Mouse (Mus musculus) E14TG2a.4 (cell line): ENCODE measurements around the gene Gkn1.

Source experiments
- H3K27me3 ChIP-seq: 2 replicates; pipeline ENCODE4 v1.6.1; 2014; ENCODE audit warnings: low read length, control low read depth; ENCODE audit not compliant: insufficient read depth
- H3K36me3 ChIP-seq: 2 replicates; pipeline ENCODE4 v1.6.1; 2014; ENCODE audit warnings: low read length, control low read depth; ENCODE audit not compliant: insufficient read depth
- H3K4me1 ChIP-seq: replicated peaks from 2 replicates; pipeline ENCODE4 v1.6.1; 2014; ENCODE audit warnings: low read depth, low read length, control low read depth
- H3K4me3 ChIP-seq: replicated peaks from 2 replicates; pipeline ENCODE4 v1.5.1; 2014; ENCODE audit warnings: mild to moderate bottlenecking, low read length
- H3K9me3 ChIP-seq: 2 replicates; pipeline ENCODE4 v1.6.1; 2014; ENCODE audit warnings: low read length, control low read depth
- CTCF ChIP-seq: conservative IDR thresholded peaks from 2 replicates; pipeline ENCODE4 v1.5.1; 2014; ENCODE audit warnings: low read length
- NANOG ChIP-seq: IDR thresholded peaks from 2 replicates; pipeline ENCODE4 v1.6.1; 2014; ENCODE audit warnings: borderline replicate concordance, low read length, mixed read lengths
- POU5F1 ChIP-seq: IDR thresholded peaks from 2 replicates; pipeline ENCODE4 v1.6.1; 2014; ENCODE audit warnings: low read length, borderline replicate concordance

The Gkn1 gene

GRCm38 (mm10) chr6:87350829-87351228 is at the start of gene Gkn1:
Gene Gkn1, minus strand, starts transcription at chr6:87350942.
- TF ChIP-seq CTCF = no peak
- TF ChIP-seq NANOG = no peak
- TF ChIP-seq POU5F1 = no peak
- Histone ChIP-seq H3K4me1 (no peaks in the 10 kb centered on the region), H3K9me3 (no peaks in the 10 kb centered on the region), H3K36me3 (no peaks in the 10 kb centered on the region), H3K4me3 (no peak within 1 kb of the TSS), H3K27me3 (0 out of 2 replicates have a peak, but pooled peaks cover 2% of the 10 kb centered on the region)

- Histone ChIP-seq H3K36me3 (no peaks in the 10 kb centered on the region), H3K27me3 (peaks cover 3% of the 10 kb centered on the region; the same call in 1 of the 2 replicates), H3K9me3 (no peaks in the 10 kb centered on the region), H3K4me3 (no peak overlapping the region), H3K4me1 (no peaks in the 10 kb centered on the region; the same call in 1 of the 2 replicates)
- TF ChIP-seq NANOG (no peak), POU5F1 (no peak), CTCF (no peak)
Observed at GRCm38 (mm10) chr6:87399886-87400566, 49.3 kb upstream of the Gkn1 start.

GRCm38 (mm10) chr6:87399137-87399536 is 48.4 kb upstream of the Gkn1 start:
- no peak overlapping the region for H3K4me3 ChIP-seq
- no peaks in the 10 kb centered on the region; the same call in 1 of the 2 replicates for H3K4me1 ChIP-seq
- no peaks in the 10 kb centered on the region for H3K9me3 ChIP-seq
- peaks cover 3% of the 10 kb centered on the region; the same call in 1 of the 2 replicates for H3K27me3 ChIP-seq
- TF ChIP-seq CTCF (peak; percentile 87), NANOG (no peak)
- H3K36me3 ChIP-seq = no peaks in the 10 kb centered on the region

GRCm38 (mm10) chr6:87394783-87395182 is 44.0 kb upstream of the Gkn1 start:
- H3K9me3 ChIP-seq = no peaks in the 10 kb centered on the region
- H3K4me1 ChIP-seq = no peaks in the 10 kb centered on the region; the same call in 1 of the 2 replicates
- H3K36me3 ChIP-seq = no peaks in the 10 kb centered on the region
- TF ChIP-seq POU5F1 = no peak
- TF ChIP-seq CTCF = no peak
- no peak for TF ChIP-seq NANOG
- H3K4me3 ChIP-seq = no peak overlapping the region
- no peaks in the 10 kb centered on the region; the same call in 1 of the 2 replicates for H3K27me3 ChIP-seq

GRCm38 (mm10) chr6:87393466-87394205 is 42.9 kb upstream of the Gkn1 start:
- H3K4me1 ChIP-seq = no peaks in the 10 kb centered on the region; the same call in 1 of the 2 replicates
- TF ChIP-seq NANOG = no peak
- TF ChIP-seq CTCF = no peak
- TF ChIP-seq POU5F1 = no peak
- H3K27me3 ChIP-seq = no peaks in the 10 kb centered on the region; the same call in 1 of the 2 replicates
- H3K4me3 ChIP-seq = no peak overlapping the region
- H3K9me3 ChIP-seq = no peaks in the 10 kb centered on the region
- H3K36me3 ChIP-seq = no peaks in the 10 kb centered on the region

GRCm38 (mm10) chr6:87389455-87389989 is 38.8 kb upstream of the Gkn1 start:
- no peaks in the 10 kb centered on the region for H3K9me3 ChIP-seq
- H3K36me3 ChIP-seq = no peaks in the 10 kb centered on the region
- no peak overlapping the region for H3K4me3 ChIP-seq
- H3K4me1 ChIP-seq = no peaks in the 10 kb centered on the region
- H3K27me3 ChIP-seq = peaks cover 4% of the 10 kb centered on the region
- TF ChIP-seq CTCF (no peak), NANOG (no peak), POU5F1 (no peak)

GRCm38 (mm10) chr6:87388877-87389276 is 38.1 kb upstream of the Gkn1 start, which contains the start of gene Gkn3:
Gene Gkn3, minus strand, starts transcription at chr6:87388935.
- no peaks in the 10 kb centered on the region for H3K9me3 ChIP-seq
- TF ChIP-seq CTCF (no peak), POU5F1 (no peak), NANOG (no peak)
- peaks cover 4% of the 10 kb centered on the region for H3K27me3 ChIP-seq
- H3K36me3 ChIP-seq = no peaks in the 10 kb centered on the region
- peaks cover 5% of the 10 kb centered on the region; the same call in 1 of the 2 replicates for H3K4me1 ChIP-seq
- no peak within 1 kb of the TSS for H3K4me3 ChIP-seq

GRCm38 (mm10) chr6:87386681-87387080 is 35.9 kb upstream of the Gkn1 start:
- Histone ChIP-seq H3K4me3 (no peak overlapping the region), H3K4me1 (peaks cover 11% of the 10 kb centered on the region; the same call in 1 of the 2 replicates), H3K9me3 (no peaks in the 10 kb centered on the region), H3K27me3 (peaks cover 22% of the 10 kb centered on the region), H3K36me3 (no peaks in the 10 kb centered on the region)
- TF ChIP-seq POU5F1 (no peak), CTCF (no peak), NANOG (no peak)
